Mouse (Mus musculus): ENCODE measurements at regions not wholly inside any gene's neighbourhood (a gene's known extent, or its start where the extent isn't known, plus 50 kb on each side); places are given as distances from the start of the nearest gene placed in this dataset.

DNA sequence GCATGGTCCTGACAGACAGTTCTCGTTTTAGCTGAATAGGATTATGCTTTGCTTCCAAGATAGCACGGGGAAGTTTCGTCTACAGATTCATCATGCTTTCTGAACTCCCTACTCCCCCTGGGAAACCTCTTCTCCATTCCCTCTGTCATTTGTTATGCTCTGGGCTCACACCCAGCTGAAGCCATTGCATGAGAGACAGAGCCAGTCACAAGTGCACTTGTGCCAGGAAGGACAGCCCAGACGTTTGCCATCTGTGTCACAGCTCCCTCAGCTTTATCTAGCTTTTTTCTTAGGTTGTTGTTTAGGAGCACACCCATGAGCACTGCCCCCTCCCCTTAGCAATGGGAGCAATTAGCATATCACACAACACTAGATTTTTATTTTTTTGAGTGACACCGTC, 131.2 kb upstream of the Mpdz start:
- no peak for TF ChIP-seq CTCF (IDR thresholded peaks at IDR 0.05; ENCODE audit: insufficient read depth, low read depth, low read length)
- TF ChIP-seq POLR2A (IDR thresholded peaks at IDR 0.05; ENCODE audit: insufficient read depth, low read depth, low read length), result no peak

All from olfactory bulb, adult 2 months (tissue).